Mouse (Mus musculus) lung, embryonic 16.5 days (tissue): ENCODE measurements at regions not wholly inside any gene's neighbourhood (a gene's known extent, or its start where the extent isn't known, plus 50 kb on each side); places are given as distances from the start of the nearest gene placed in this dataset.

Source experiments
- ATAC-seq: fragments of 200-750 bp; cut with Nextera tagmentation; 2 replicates; pipeline ENCODE4 v1.8.0; 2017; ENCODE audit warnings: low read depth, mild to moderate bottlenecking, moderate library complexity
- H3K27ac ChIP-seq: fragments of 300-500 bp; sonication (generic); 2 replicates; pipeline ENCODE4 v1.5.1; 2014; ENCODE audit warnings: mild to moderate bottlenecking, control low read depth, low read length
- H3K27me3 ChIP-seq: fragments of 300-500 bp; sonication (generic); 2 replicates; pipeline ENCODE4 v1.6.1; 2014; ENCODE audit warnings: low read depth, low read length, mixed read lengths; ENCODE audit not compliant: control insufficient read depth, insufficient read depth
- H3K36me3 ChIP-seq: fragments of 300-500 bp; sonication (generic); 2 replicates; pipeline ENCODE4 v1.6.1; 2014; ENCODE audit warnings: low read length; ENCODE audit not compliant: control insufficient read depth, insufficient read depth
- H3K4me1 ChIP-seq: fragments of 300-500 bp; sonication (generic); replicated peaks from 2 replicates; pipeline ENCODE4 v1.6.1; 2014; ENCODE audit warnings: low read length, mixed read lengths; ENCODE audit not compliant: control insufficient read depth, insufficient read depth
- H3K4me2 ChIP-seq: fragments of 300-500 bp; sonication (generic); 2 replicates; pipeline ENCODE4 v1.6.1; 2014; ENCODE audit warnings: low read depth, low read length, control low read depth
- H3K4me3 ChIP-seq: fragments of 300-500 bp; sonication (generic); 2 replicates; pipeline ENCODE4 v1.5.1; 2014; ENCODE audit warnings: mild to moderate bottlenecking, low read length, control low read depth
- H3K9ac ChIP-seq: fragments of 300-500 bp; sonication (generic); 2 replicates; pipeline ENCODE4 v1.6.1; 2014; ENCODE audit warnings: low read length, control low read depth
- H3K9me3 ChIP-seq: fragments of 300-500 bp; sonication (generic); 2 replicates; pipeline ENCODE4 v1.6.1; 2016; ENCODE audit warnings: low read length; ENCODE audit not compliant: control insufficient read depth
- WGBS: fragments of 180-500 bp; shearing (Covaris S2); extraction: QIAGEN DNeasy Blood & Tissue Kit; methylation state at CpG from one replicate; pipeline ENCODE4 v1.1.7; 2014; 5-methylcytosine and 5-hydroxymethylcytosine counted together

- H3K27me3 ChIP-seq = no peaks in the 10 kb centered on the region
- no peak overlapping the region for H3K9ac ChIP-seq
- no peaks in the 10 kb centered on the region for H3K9me3 ChIP-seq
- no peak for ATAC-seq
- peaks cover 25% of the 10 kb centered on the region for H3K4me1 ChIP-seq
- WGBS = 74% methylated on average over 4 of the region's 4 CpGs
- no peak overlapping the region for H3K4me2 ChIP-seq
- H3K36me3 ChIP-seq = no peaks in the 10 kb centered on the region
- H3K27ac ChIP-seq = no peak overlapping the region
- H3K4me3 ChIP-seq = no peak overlapping the region
Measured at GRCm38 (mm10) chr8:10931266-10931665, 77.0 kb downstream of the Irs2 start.

DNA sequence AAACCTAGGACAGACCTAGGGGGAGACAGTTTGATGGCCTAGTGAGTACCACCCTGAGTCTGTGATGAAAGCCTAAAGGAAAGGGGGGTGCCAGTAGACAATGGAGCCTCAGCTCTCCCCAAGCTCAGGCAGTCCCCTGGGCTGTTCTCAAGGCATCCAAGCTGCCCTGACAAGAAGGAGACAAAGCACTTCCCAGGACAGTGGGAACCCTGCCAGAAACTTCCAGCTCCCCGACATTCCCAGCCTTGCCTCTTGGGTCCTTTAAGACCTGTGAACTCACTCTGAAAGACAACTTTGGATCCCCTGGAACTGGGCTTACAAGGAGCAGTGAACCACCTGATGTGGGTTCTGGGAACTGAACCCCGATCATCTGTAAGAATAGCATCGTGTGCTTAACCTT lies 79.4 kb downstream of the Irs2 start:
- peaks cover 39% of the 10 kb centered on the region for H3K4me1 ChIP-seq
- no peaks in the 10 kb centered on the region for H3K9me3 ChIP-seq
- 59% methylated on average over 3 of the region's 3 CpGs for WGBS
- no peak overlapping the region for H3K4me3 ChIP-seq
- no peak overlapping the region for H3K9ac ChIP-seq
- H3K36me3 ChIP-seq = no peaks in the 10 kb centered on the region
- H3K4me2 ChIP-seq = peak overlapping the region; percentile 39; the same call in 1 of the 2 replicates
- ATAC-seq = no peak
- peak overlapping the region; percentile 54 for H3K27ac ChIP-seq
- no peaks in the 10 kb centered on the region for H3K27me3 ChIP-seq

DNA sequence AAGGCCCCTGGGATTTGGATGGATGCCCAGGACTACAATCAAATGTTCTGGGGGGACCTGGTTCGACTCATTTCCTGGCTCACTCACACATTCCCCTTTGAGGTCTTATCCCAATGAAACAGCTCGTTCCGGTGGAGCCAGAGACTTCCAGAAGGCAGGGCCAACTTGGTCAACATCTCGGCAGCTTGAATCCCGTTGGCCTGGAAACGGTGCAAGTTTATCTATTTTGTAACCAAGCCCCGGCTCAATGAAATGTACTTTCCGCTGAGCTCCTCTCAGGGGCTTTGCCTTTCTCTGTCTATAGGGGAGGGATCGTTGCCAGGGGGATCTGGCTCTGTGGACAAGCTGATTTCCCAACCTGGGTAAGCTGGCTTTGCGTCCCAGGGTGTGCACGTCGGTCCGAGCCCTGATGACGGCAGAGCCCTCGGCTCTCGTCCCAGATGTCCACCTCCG lies 79.9 kb downstream of the Irs2 start:
- no peaks in the 10 kb centered on the region for H3K27me3 ChIP-seq
- H3K4me3 ChIP-seq = no peak overlapping the region
- H3K4me2 ChIP-seq = peak overlapping the region; percentile 39; the same call in 1 of the 2 replicates
- no peaks in the 10 kb centered on the region for H3K9me3 ChIP-seq
- H3K27ac ChIP-seq = peak overlapping the region; percentile 54
- WGBS = 19% methylated on average over 17 of the region's 17 CpGs
- peak; percentile 76 for ATAC-seq
- no peak overlapping the region for H3K9ac ChIP-seq
- H3K36me3 ChIP-seq = no peaks in the 10 kb centered on the region
- H3K4me1 ChIP-seq = peaks cover 44% of the 10 kb centered on the region

GRCm38 (mm10) chr8:10927187-10927586 lies 81.1 kb downstream of the Irs2 start:
- 74% methylated on average over 3 of the region's 3 CpGs for WGBS
- no peak for ATAC-seq
- H3K27me3 ChIP-seq = no peaks in the 10 kb centered on the region

GRCm38 (mm10) chr8:10926518-10926915 lies 81.7 kb downstream of the Irs2 start:
- Histone ChIP-seq H3K4me3 (no peak overlapping the region), H3K9ac (no peak overlapping the region), H3K36me3 (no peaks in the 10 kb centered on the region), H3K9me3 (no peaks in the 10 kb centered on the region), H3K4me1 (peaks cover 57% of the 10 kb centered on the region), H3K27me3 (no peaks in the 10 kb centered on the region), H3K4me2 (no peak overlapping the region), H3K27ac (no peak overlapping the region)
- no peak for ATAC-seq

More at GRCm38 (mm10) chr8:10927187-10927586, 81.1 kb downstream of the Irs2 start:
- Histone ChIP-seq H3K27ac (no peak overlapping the region), H3K9me3 (no peaks in the 10 kb centered on the region), H3K36me3 (no peaks in the 10 kb centered on the region), H3K4me2 (no peak overlapping the region), H3K4me3 (no peak overlapping the region), H3K4me1 (peaks cover 50% of the 10 kb centered on the region), H3K9ac (no peak overlapping the region)

GRCm38 (mm10) chr8:10925582-10926517 lies 82.4 kb downstream of the Irs2 start:
- Histone ChIP-seq H3K9me3 (no peaks in the 10 kb centered on the region), H3K36me3 (no peaks in the 10 kb centered on the region), H3K4me1 (peaks cover 61% of the 10 kb centered on the region), H3K4me3 (no peak overlapping the region), H3K27ac (peak overlapping the region; percentile 91), H3K27me3 (peaks cover 2% of the 10 kb centered on the region; the same call in 1 of the 2 replicates), H3K4me2 (no peak overlapping the region), H3K9ac (peak overlapping the region; percentile 25; the same call in 1 of the 2 replicates)
- WGBS = 23% methylated on average over 18 of the region's 18 CpGs
- ATAC-seq = no peak

GRCm38 (mm10) chr8:10924526-10925199 lies 83.6 kb downstream of the Irs2 start:
- H3K4me1 ChIP-seq = peaks cover 61% of the 10 kb centered on the region
- peak overlapping the region; percentile 24 for H3K9ac ChIP-seq
- 3% methylated on average over 20 of the region's 20 CpGs for WGBS
- ATAC-seq = peak; percentile 51
- H3K27ac ChIP-seq = peak overlapping the region; percentile 91
- no peak overlapping the region for H3K4me3 ChIP-seq
- peaks cover 6% of the 10 kb centered on the region; the same call in 1 of the 2 replicates for H3K27me3 ChIP-seq
- H3K36me3 ChIP-seq = no peaks in the 10 kb centered on the region
- H3K9me3 ChIP-seq = no peaks in the 10 kb centered on the region
- peak overlapping the region; percentile 42 for H3K4me2 ChIP-seq

GRCm38 (mm10) chr8:10924001-10924490 lies 84.2 kb downstream of the Irs2 start:
- peaks cover 6% of the 10 kb centered on the region; the same call in 1 of the 2 replicates for H3K27me3 ChIP-seq
- H3K9ac ChIP-seq = no peak overlapping the region
- H3K4me2 ChIP-seq = peak overlapping the region; percentile 42
- H3K36me3 ChIP-seq = no peaks in the 10 kb centered on the region
- peak overlapping the region; percentile 91 for H3K27ac ChIP-seq
- H3K4me1 ChIP-seq = peaks cover 61% of the 10 kb centered on the region
- WGBS = 17% methylated on average over 3 of the region's 3 CpGs
- ATAC-seq = no peak
- H3K4me3 ChIP-seq = no peak overlapping the region
- H3K9me3 ChIP-seq = no peaks in the 10 kb centered on the region
